Mouse (Mus musculus) kidney, adult 2 months (tissue): ENCODE measurements around the gene Spindoc. TPM values are rescaled to one million over a fixed set of nuclear protein-coding genes. Genes with fewer than 3 reads are reported as not detected.
A peak's percentile ranks its signal among the peaks of the same experiment; 100 is the strongest.

Experiments
- DNase-seq: peaks from one replicate; pipeline ENCODE4 v3.0.0; 2021
- H3K27ac ChIP-seq: fragments of 200-500 bp; 2 replicates; pipeline ENCODE4 v1.5.1; 2012; ENCODE audit warnings: low read depth, low read length, control low read depth, inconsistent platforms; ENCODE audit not compliant: insufficient read depth
- H3K27me3 ChIP-seq: fragments of 200-500 bp; replicated peaks from 2 replicates; pipeline ENCODE4 v1.6.1; 2012; ENCODE audit warnings: mild to moderate bottlenecking, moderate library complexity, low read length, inconsistent platforms; ENCODE audit not compliant: control insufficient read depth, insufficient read depth
- H3K36me3 ChIP-seq: fragments of 200-500 bp; 2 replicates; pipeline ENCODE4 v1.6.1; 2012; ENCODE audit warnings: mild to moderate bottlenecking, moderate library complexity, low read length, inconsistent platforms; ENCODE audit not compliant: control insufficient read depth, insufficient read depth
- H3K4me1 ChIP-seq: fragments of 200-500 bp; 2 replicates; pipeline ENCODE4 v1.6.1; 2011; ENCODE audit warnings: low read length; ENCODE audit not compliant: control insufficient read depth, insufficient read depth
- H3K4me3 ChIP-seq: fragments of 200-500 bp; 2 replicates; pipeline ENCODE4 v1.5.1; 2011; ENCODE audit warnings: mild to moderate bottlenecking, low read depth, low read length, control low read depth; ENCODE audit not compliant: insufficient read depth
- CTCF ChIP-seq: fragments of 200-500 bp; conservative IDR thresholded peaks from 2 replicates; pipeline ENCODE4 v1.5.1; 2011; ENCODE audit warnings: low read depth, mild to moderate bottlenecking, control low read depth, low read length, moderate library complexity, mixed read lengths; ENCODE audit not compliant: insufficient read depth, insufficient read length
- POLR2A ChIP-seq: fragments of 200-500 bp; IDR thresholded peaks from one replicate; pipeline ENCODE4 v1.6.1; 2011; ENCODE audit warnings: low read depth, low read length, control low read depth
- WGBS: fragments of 180-500 bp; shearing (Covaris S2); methylation state at CpG from one replicate; pipeline ENCODE4 v1.1.7; 2018; 5-methylcytosine and 5-hydroxymethylcytosine counted together
- polyA plus RNA-seq: library from polyadenylated mRNA; depleted of rRNA; stranded (reverse); fragments of >200 nt; gene quantifications from 2 replicates; pipeline ENCODE4 v1.2.3, GENCODE M21; 2012; rRNA removed

Gene Spindoc
- polyA plus RNA-seq = 14.0 and 15.0 TPM in 2 replicates

DNA sequence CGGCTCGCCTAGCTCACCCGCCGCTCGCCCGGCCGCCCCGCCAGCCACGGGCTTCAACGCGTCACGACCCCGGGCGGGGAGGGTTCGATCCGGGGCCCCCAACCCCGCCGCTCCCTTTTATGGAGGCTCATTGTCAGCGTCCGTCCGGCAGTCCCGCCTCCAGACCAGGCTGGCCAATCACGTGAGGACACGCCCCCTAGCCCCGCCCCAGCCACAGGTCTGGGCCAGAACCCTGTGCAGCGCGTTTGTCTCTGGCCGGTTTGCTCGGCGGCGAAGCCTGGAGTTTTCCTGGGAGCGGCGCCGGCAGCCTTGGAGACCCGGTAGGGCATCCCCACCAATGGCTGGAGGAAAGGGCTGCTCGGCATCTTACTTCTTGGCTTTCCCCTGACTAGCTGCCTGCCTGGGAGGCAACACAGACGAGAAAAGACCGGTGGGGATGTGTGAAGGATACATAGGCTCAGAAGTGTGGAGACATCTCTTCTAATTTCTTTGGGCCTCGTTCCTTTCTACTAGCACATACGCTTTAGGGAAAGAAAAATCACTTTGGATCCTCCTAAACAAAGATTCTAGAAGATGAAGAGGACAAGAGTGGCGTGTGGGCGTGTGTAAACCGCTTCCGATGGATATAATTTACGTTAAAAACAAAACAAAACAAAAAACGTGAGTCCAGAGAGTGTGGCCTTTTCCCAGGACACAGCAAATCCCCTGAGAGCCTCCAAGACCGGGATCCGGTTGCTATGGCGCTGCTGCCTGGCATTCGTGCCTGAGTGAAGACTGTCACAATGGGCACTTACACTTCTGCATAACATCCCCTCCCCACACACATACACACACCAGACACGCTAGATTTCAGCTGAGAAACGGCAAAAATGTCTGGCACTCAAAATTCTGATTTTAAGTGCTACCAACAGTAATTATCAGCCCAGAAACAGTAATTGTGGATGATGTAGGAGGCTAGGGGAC lies at the start of gene Spindoc:
Gene Spindoc (minus strand): TSS at position 92 of the 963 bp plus-strand sequence.
- Histone ChIP-seq H3K27ac (peak within 1 kb of the TSS; percentile 74), H3K4me1 (peaks cover 8% of the 10 kb centered on the region; the same call in 1 of the 2 replicates), H3K4me3 (peak within 1 kb of the TSS; percentile 87), H3K36me3 (no peaks in the 10 kb centered on the region), H3K27me3 (no peaks in the 10 kb centered on the region)
- WGBS = 2% methylated on average over 52 of the region's 52 CpGs
- TF ChIP-seq CTCF (no peak), POLR2A (no peak)
- peak; percentile 99 for DNase-seq

DNA sequence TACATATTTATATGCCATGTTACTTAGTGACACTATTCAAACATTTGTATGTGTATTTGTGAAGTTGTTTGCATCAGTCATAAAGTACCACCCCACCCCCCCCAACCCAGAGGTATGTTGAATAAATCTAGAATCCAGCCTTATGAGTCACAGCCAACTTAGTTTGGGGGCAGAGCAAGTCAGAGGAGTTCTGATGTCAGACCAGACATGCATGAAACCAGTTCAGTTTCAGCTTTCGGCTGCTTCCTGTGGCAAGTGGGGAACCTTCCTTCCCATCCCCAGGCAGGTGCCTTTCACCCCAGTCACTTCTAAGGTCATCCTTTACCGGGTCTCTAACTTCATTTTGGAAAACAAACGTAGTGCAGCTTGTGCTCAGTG lies 42.6 kb upstream of the Spindoc start:
- no peak for TF ChIP-seq POLR2A
- no peak for TF ChIP-seq CTCF
- Histone ChIP-seq H3K27me3 (no peaks in the 10 kb centered on the region), H3K4me1 (peaks cover 8% of the 10 kb centered on the region), H3K4me3 (no peak overlapping the region), H3K36me3 (peaks cover 2% of the 10 kb centered on the region), H3K27ac (no peak overlapping the region)
- no peak for DNase-seq
- 45% methylated on average over 3 of the region's 3 CpGs for WGBS

DNA sequence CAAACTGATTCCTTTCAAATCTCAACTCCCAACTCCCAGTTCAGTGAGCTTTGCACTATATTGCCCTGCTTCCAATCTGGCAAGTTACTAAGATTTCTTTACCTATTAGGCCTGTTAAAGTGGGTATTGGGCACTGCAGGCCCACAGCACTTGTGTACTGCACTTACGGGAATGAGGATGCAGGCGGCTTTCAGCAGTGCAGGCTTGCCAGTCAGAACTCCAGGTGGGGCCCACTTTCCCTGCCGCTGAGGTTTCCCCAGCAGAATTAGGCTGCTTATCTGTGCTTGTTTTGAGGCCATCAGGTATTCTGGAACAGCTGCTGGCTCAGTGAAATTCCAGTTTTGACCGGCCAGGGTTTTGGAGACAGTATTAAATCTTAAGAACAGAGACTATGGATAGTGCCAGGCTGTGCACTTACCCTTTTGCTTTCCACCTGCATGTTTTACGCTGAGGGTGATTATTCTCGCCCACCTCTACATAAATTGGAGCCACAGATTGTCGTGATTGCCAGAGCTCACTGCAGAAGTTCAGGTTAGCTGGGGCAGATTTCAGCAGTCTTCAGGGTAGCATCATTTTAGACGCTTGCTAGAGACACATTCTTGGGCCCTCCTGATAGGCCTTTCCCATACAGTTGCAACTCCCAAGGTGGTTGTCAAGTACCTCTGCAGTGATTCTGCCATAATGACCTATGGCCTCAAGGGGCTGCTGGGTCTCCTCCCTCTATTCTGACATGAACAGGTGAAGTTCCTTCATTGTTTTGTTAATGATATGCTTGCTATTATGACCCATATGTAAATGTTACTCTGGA lies 42.0 kb upstream of the Spindoc start:
- no peak overlapping the region for H3K27ac ChIP-seq
- no peak for TF ChIP-seq CTCF
- no peaks in the 10 kb centered on the region; the same call in 1 of the 2 replicates for H3K36me3 ChIP-seq
- DNase-seq = peak; percentile 14
- WGBS = 75% methylated on average over 8 of the region's 8 CpGs
- H3K27me3 ChIP-seq = no peaks in the 10 kb centered on the region
- peaks cover 8% of the 10 kb centered on the region for H3K4me1 ChIP-seq
- no peak overlapping the region for H3K4me3 ChIP-seq

DNA sequence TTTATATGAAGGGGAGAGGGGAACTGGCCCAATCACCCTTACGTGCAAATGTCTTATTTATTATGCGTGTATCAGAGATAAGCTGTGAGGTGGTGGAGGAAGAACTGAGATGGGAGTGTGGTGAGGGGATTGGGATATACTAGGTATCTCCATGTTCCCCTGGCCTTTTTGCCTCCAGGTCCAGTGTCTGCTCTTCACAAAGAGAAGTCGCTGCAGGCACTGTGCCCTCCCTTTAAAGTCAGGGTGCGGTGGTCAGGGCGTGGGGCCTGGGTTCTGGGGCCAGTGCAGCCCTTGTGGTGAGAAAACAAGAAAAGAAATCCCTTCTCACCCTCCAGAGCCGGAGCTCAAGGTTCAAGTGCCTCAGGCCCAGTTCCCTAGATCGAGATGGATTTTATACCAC lies 41.3 kb upstream of the Spindoc start:
- no peak for DNase-seq
- Histone ChIP-seq H3K4me3 (no peak overlapping the region), H3K27ac (no peak overlapping the region), H3K27me3 (no peaks in the 10 kb centered on the region), H3K36me3 (no peaks in the 10 kb centered on the region; the same call in 1 of the 2 replicates), H3K4me1 (peaks cover 8% of the 10 kb centered on the region)
- WGBS = 75% methylated on average over 7 of the region's 7 CpGs
- no peak for TF ChIP-seq CTCF
- no peak for TF ChIP-seq POLR2A

GRCm38 (mm10) chr19:7423656-7424030 lies 40.8 kb upstream of the Spindoc start:
- Histone ChIP-seq H3K27me3 (no peaks in the 10 kb centered on the region), H3K36me3 (no peaks in the 10 kb centered on the region; the same call in 1 of the 2 replicates), H3K27ac (no peak overlapping the region), H3K4me3 (no peak overlapping the region), H3K4me1 (peaks cover 8% of the 10 kb centered on the region)
- WGBS = 25% methylated on average over 16 of the region's 16 CpGs
- DNase-seq = no peak
- no peak for TF ChIP-seq CTCF
- no peak for TF ChIP-seq POLR2A

GRCm38 (mm10) chr19:7423028-7423655 lies 40.3 kb upstream of the Spindoc start:
- Histone ChIP-seq H3K27me3 (no peaks in the 10 kb centered on the region), H3K4me1 (peaks cover 8% of the 10 kb centered on the region), H3K4me3 (peak overlapping the region; percentile 47), H3K27ac (no peak overlapping the region), H3K36me3 (no peaks in the 10 kb centered on the region; the same call in 1 of the 2 replicates)
- peak; percentile 97 for DNase-seq
- no peak for TF ChIP-seq POLR2A
- WGBS = 8% methylated on average over 51 of the region's 51 CpGs

DNA sequence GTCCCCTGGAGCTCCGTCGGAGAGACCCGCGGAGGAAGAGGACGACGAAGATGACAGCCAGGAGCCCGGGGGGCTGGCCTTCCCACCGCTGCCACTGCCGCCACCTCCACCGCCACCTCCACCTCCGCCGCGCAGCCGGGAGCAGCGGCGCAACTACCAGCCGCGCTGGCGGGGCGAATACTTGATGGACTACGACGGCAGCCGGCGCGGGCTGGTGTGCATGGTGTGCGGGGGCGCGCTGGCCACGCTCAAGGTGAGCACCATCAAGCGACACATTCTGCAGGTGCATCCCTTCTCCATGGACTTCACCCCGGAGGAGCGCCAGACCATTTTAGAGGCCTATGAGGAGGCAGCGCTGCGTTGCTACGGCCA lies 39.8 kb upstream of the Spindoc start:
- Histone ChIP-seq H3K36me3 (no peaks in the 10 kb centered on the region; the same call in 1 of the 2 replicates), H3K4me3 (peak overlapping the region; percentile 47; the same call in 1 of the 2 replicates), H3K27me3 (no peaks in the 10 kb centered on the region), H3K27ac (no peak overlapping the region), H3K4me1 (peaks cover 8% of the 10 kb centered on the region)
- no peak for DNase-seq
- TF ChIP-seq POLR2A = no peak
- TF ChIP-seq CTCF = no peak
- 32% methylated on average over 35 of the region's 35 CpGs for WGBS
